Mouse (Mus musculus) embryonic facial prominence, embryonic 10.5 days (tissue): ENCODE measurements around the gene Nes. TPM values are rescaled to one million over a fixed set of nuclear protein-coding genes. Genes with fewer than 3 reads are reported as not detected.

Experiments used
- DNase-seq: peaks from one replicate; pipeline ENCODE4 v3.0.0-alpha.2; 2017; ENCODE audit warnings: low spot score
- H3K27ac ChIP-seq: fragments of 300-500 bp; sonication (generic); replicated peaks from 2 replicates; pipeline ENCODE4 v1.5.1; 2016; ENCODE audit warnings: mild to moderate bottlenecking
- H3K27me3 ChIP-seq: fragments of 300-500 bp; sonication (generic); replicated peaks from 2 replicates; pipeline ENCODE4 v1.6.1; 2016; ENCODE audit warnings: low read depth, mild to moderate bottlenecking; ENCODE audit not compliant: poor library complexity, severe bottlenecking
- H3K36me3 ChIP-seq: fragments of 300-500 bp; sonication (generic); replicated peaks from 2 replicates; pipeline ENCODE4 v1.6.1; 2016; ENCODE audit warnings: mild to moderate bottlenecking, moderate library complexity
- H3K4me1 ChIP-seq: fragments of 300-500 bp; sonication (generic); 2 replicates; pipeline ENCODE4 v1.6.1; 2016
- H3K4me3 ChIP-seq: fragments of 300-500 bp; sonication (generic); 2 replicates; pipeline ENCODE4 v1.5.1; 2016; ENCODE audit warnings: mild to moderate bottlenecking, moderate library complexity
- H3K9me3 ChIP-seq: fragments of 300-500 bp; sonication (generic); 2 replicates; pipeline ENCODE4 v1.6.1; 2016; ENCODE audit warnings: mild to moderate bottlenecking
- WGBS: fragments of 180-500 bp; shearing (Covaris S2); methylation state at CpG from one replicate; pipeline ENCODE4 v1.1.7; 2016; 5-methylcytosine and 5-hydroxymethylcytosine counted together
- polyA plus RNA-seq: library from polyadenylated mRNA; unstranded; fragments of >200 nt; fragmentation: Nextera tagmentation; extraction: Ambion mirVana; gene quantifications from 2 replicates; pipeline ENCODE4 v1.2.1, GENCODE M21; 2016

The Nes gene
- polyA plus RNA-seq, 1 experiment from 2014 or later, result 35.3 TPM

DNA sequence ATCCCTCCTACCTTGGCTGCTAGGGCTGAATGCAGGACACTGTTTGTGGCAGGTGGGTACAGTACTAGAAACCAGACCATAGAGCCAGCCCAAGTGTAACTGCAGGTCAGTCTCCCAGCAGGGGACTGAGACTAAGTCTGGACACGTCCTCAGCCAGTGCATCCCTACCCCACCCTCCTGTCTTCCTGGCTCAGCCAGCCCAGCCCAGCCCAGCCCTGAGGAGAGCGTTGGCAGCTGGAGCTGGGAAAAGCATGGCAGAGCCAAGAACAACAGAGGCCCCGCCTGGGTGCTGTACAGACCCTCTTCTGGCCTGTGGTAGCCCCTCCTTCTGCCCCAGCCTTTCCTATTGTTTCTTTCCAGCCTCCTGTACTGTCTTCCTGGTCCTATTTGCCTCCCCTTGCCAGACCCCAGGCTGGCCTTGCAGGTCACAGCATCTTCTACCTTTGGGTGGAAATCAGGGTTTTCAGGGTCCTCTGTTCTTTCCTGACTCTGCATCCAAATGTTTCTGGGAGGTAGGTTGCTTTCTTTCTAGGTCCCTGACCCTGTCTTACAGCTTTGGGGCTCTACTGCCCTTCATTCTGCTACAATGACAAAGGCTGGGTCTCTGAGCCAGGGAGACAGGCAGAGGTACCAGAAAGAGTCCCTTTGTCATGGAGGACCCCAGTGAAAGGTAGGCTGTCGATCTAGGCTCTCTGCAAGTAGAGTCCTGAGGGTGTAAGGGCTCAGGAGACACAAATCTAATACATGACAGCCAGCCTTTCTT, 25.9 kb upstream of the Nes start:
- peak; percentile 37 for DNase-seq
- H3K27ac ChIP-seq, result peak overlapping the region; percentile 96
- H3K36me3 ChIP-seq, result peaks cover 45% of the 10 kb centered on the region
- no peaks in the 10 kb centered on the region for H3K9me3 ChIP-seq
- WGBS, result 20% methylated on average over 4 of the region's 4 CpGs
- H3K4me3 ChIP-seq, result peak overlapping the region; percentile 78
- H3K27me3 ChIP-seq, result no peaks in the 10 kb centered on the region
- peaks cover 61% of the 10 kb centered on the region for H3K4me1 ChIP-seq

DNA sequence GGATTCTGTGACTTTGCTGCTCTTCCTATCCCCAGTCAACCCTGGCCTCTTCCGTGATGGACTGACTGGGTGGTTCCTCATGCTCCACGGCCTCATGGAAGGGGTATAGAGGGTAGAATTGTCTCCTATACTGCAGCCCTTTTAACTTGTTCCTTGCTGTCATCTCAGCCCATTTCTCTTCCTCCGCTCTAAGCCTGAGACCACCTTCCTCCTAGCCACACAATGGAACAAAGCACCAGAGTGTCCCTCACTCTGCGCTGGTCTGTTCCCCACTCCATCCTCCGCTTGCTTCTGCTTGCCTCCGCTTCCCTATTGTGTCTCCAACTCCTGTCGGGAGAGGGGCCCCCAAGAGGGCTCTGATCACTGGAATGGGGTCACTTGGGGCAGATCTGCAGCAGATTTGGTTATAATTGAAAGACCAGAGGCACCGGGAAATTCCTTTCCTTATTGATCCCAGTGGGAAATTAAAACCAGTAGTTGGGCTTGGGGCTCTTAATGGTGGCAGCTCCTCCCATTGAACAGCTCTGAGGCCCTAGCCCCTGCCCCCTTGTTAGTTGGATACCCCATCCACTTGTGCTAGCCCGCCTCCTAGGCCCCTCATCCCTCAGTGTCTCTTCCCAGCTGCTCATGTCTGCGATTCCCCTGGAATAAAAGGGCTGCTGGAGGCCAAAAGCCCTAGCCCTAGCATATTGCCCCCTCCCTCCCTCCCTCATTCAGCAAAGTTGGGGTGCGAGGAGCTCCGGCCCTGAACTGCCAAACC, 24.9 kb upstream of the Nes start:
- no peaks in the 10 kb centered on the region for H3K9me3 ChIP-seq
- H3K27me3 ChIP-seq, result no peaks in the 10 kb centered on the region
- H3K27ac ChIP-seq, result peak overlapping the region; percentile 96
- H3K4me1 ChIP-seq, result peaks cover 70% of the 10 kb centered on the region
- 6% methylated on average over 12 of the region's 12 CpGs for WGBS
- DNase-seq, result peak; percentile 76
- H3K36me3 ChIP-seq, result peaks cover 36% of the 10 kb centered on the region
- peak overlapping the region; percentile 78 for H3K4me3 ChIP-seq

DNA sequence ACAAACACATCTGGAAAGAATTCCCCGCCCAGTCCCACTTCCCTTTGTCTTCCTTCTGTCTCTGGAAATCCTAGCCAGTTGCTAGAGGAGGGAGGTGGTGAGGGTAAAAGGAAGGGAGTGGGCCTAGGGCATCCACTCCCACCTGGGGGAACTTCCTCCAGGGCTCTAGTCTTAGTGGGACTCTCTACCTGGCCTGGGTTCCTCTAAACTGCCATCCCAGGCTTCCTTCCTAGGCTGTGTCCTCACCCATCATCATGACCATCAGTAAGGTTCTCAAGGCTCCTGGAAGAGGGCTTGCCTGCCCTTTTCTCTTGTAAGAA, 24.4 kb upstream of the Nes start:
- WGBS, result 6% methylated on average over 1 of the region's 1 CpGs
- no peaks in the 10 kb centered on the region for H3K27me3 ChIP-seq
- peaks cover 75% of the 10 kb centered on the region for H3K4me1 ChIP-seq
- no peak for DNase-seq
- H3K36me3 ChIP-seq, result peaks cover 36% of the 10 kb centered on the region
- peak overlapping the region; percentile 96 for H3K27ac ChIP-seq
- H3K4me3 ChIP-seq, result peak overlapping the region; percentile 78
- H3K9me3 ChIP-seq, result no peaks in the 10 kb centered on the region

GRCm38 (mm10) chr3:87947056-87947810, 23.6 kb upstream of the Nes start:
- H3K9me3 ChIP-seq, result no peaks in the 10 kb centered on the region
- peaks cover 36% of the 10 kb centered on the region for H3K36me3 ChIP-seq
- 1% methylated on average over 26 of the region's 26 CpGs for WGBS
- H3K4me1 ChIP-seq, result peaks cover 83% of the 10 kb centered on the region
- H3K27me3 ChIP-seq, result no peaks in the 10 kb centered on the region; the same call in 1 of the 2 replicates
- H3K27ac ChIP-seq, result peak overlapping the region; percentile 96
- DNase-seq, result peak; percentile 62
- H3K4me3 ChIP-seq, result peak overlapping the region; percentile 78

GRCm38 (mm10) chr3:87947811-87948199, 23.1 kb upstream of the Nes start:
- H3K27me3 ChIP-seq, result no peaks in the 10 kb centered on the region; the same call in 1 of the 2 replicates
- 0% methylated on average over 17 of the region's 17 CpGs for WGBS
- peak overlapping the region; percentile 78 for H3K4me3 ChIP-seq
- DNase-seq, result peak; percentile 89
- H3K36me3 ChIP-seq, result peaks cover 37% of the 10 kb centered on the region
- peak overlapping the region; percentile 96 for H3K27ac ChIP-seq
- H3K4me1 ChIP-seq, result peaks cover 89% of the 10 kb centered on the region
- H3K9me3 ChIP-seq, result no peaks in the 10 kb centered on the region

- no peaks in the 10 kb centered on the region for H3K9me3 ChIP-seq
- H3K27me3 ChIP-seq, result no peaks in the 10 kb centered on the region; the same call in 1 of the 2 replicates
- peak; percentile 90 for DNase-seq
- WGBS, result under 1% methylated on average over 35 of the region's 35 CpGs
- H3K27ac ChIP-seq, result peak within 1 kb of the TSS; percentile 96
- H3K4me1 ChIP-seq, result peaks cover 96% of the 10 kb centered on the region
- H3K36me3 ChIP-seq, result peaks cover 37% of the 10 kb centered on the region
- H3K4me3 ChIP-seq, result peak within 1 kb of the TSS; percentile 78
Observed at GRCm38 (mm10) chr3:87948378-87949265, 22.3 kb upstream of the Nes start, which contains the start of gene Crabp2. Crabp2 (plus strand) TSS chr3:87948666.

DNA sequence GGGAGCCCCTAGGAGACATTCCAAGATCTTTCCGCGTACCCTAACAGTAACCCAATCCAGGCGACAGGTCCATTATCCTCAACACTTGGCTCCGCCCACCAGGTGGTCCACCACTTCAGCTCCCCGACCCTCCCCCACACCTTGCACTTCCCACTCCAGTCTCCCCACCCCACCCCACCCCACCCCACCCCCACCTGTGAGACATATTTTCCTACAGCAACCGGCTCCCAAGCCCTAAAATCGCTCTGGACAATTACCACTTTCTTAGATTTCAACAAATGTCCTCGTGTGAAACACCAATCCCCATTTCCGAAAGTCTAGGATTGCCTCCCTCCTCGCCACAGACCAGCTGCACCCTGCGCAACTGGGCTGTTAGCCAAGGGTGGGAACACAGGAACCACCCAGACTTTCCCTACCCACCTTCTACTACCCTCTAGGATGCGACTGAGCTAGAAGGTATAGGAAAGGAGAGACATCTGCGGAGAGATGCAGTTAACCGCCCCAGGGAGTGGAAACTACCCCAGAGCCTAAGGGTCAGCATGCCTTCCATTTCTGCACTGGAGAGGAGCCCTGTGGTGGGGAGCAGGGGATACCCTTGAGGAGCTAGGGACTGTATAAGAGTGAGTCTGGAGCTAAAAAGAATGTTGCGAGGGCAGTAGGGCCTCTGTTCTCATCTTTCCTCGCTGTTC, 21.5 kb upstream of the Nes start:
- peak overlapping the region; percentile 96 for H3K27ac ChIP-seq
- H3K36me3 ChIP-seq, result peaks cover 38% of the 10 kb centered on the region
- peaks cover 94% of the 10 kb centered on the region for H3K4me1 ChIP-seq
- DNase-seq, result peak; percentile 78
- no peaks in the 10 kb centered on the region for H3K9me3 ChIP-seq
- H3K4me3 ChIP-seq, result peak overlapping the region; percentile 78
- no peaks in the 10 kb centered on the region; the same call in 1 of the 2 replicates for H3K27me3 ChIP-seq
- WGBS, result under 1% methylated on average over 16 of the region's 16 CpGs

DNA sequence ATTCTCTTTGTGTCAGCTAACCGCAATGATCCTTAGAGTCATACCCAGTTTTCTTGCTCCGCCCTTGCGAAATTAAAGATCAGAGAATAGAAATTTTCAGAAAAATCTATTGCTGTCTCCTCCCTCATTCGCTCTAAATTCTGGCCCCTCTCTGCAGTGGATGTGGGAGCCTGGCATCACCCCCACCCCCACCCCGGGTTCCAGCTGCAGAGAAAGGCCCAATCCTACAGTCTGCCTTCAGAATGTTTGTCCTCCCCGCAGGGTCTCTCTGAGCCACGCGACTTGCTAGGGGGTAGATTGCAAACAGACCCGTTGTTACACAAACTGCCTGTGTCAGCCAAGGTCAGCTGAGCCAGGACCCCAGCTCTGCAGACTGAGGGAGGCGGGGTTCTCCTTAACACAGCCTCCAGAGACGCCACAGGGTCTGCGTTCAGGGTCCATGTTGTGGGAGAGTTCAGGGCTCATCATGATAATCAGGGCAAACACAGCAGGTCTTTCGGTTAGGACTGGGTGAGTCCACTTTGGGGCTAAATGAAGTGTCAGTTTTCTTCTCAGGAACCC, 20.8 kb upstream of the Nes start:
- Histone ChIP-seq H3K36me3 (peaks cover 41% of the 10 kb centered on the region), H3K4me1 (peaks cover 88% of the 10 kb centered on the region), H3K9me3 (no peaks in the 10 kb centered on the region), H3K27me3 (no peaks in the 10 kb centered on the region; the same call in 1 of the 2 replicates), H3K4me3 (peak overlapping the region; percentile 78), H3K27ac (peak overlapping the region; percentile 96)
- peak; percentile 77 for DNase-seq
- 1% methylated on average over 13 of the region's 13 CpGs for WGBS

DNA sequence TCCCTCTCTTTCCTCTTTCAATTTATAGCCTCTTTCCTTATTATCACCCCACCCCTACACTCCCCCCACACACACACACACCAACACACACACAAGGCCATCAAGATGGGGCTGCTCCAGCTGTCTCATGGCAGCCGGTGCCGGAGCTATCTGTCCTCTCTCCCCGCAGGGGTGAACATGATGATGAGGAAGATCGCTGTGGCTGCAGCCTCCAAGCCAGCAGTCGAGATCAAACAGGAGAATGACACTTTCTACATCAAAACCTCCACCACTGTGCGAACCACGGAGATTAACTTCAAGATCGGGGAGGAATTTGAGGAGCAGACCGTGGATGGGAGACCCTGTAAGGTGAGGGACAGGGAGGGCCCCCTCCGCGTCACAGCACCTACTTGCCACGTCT, 18.9 kb upstream of the Nes start:
- H3K27me3 ChIP-seq, result no peaks in the 10 kb centered on the region; the same call in 1 of the 2 replicates
- peak overlapping the region; percentile 78 for H3K4me3 ChIP-seq
- no peaks in the 10 kb centered on the region for H3K9me3 ChIP-seq
- no peak for DNase-seq
- H3K36me3 ChIP-seq, result peaks cover 44% of the 10 kb centered on the region
- H3K4me1 ChIP-seq, result peaks cover 71% of the 10 kb centered on the region
- H3K27ac ChIP-seq, result peak overlapping the region; percentile 74
- WGBS, result 22% methylated on average over 12 of the region's 12 CpGs

GRCm38 (mm10) chr3:87952440-87952839, 18.4 kb upstream of the Nes start:
- 11% methylated on average over 5 of the region's 5 CpGs for WGBS
- no peaks in the 10 kb centered on the region for H3K9me3 ChIP-seq
- H3K27me3 ChIP-seq, result no peaks in the 10 kb centered on the region; the same call in 1 of the 2 replicates
- H3K4me3 ChIP-seq, result peak overlapping the region; percentile 78
- peak; percentile 63 for DNase-seq
- peaks cover 68% of the 10 kb centered on the region for H3K4me1 ChIP-seq
- peaks cover 44% of the 10 kb centered on the region for H3K36me3 ChIP-seq
- H3K27ac ChIP-seq, result peak overlapping the region; percentile 74

DNA sequence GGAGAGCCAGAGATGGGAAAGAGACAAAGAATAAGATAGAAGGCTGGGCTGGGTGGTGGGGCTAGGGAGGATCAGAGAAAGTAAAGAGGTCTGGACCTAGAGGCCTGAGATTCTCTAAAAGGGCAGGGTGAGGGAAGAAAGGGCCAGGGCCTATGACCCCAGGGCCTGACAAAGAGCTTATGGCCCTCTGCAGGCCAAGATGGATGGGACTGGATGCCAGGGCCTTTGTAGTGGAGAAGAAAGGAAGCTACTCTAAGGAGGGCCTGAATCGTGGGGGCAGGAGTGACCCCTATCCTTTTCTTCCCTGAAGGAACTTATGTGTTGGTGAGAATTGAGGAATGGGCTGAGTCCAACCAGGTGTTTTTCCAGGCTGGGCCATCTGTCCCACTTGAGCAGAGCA, 12.8 kb upstream of the Nes start:
- peak overlapping the region; percentile 94 for H3K27ac ChIP-seq
- peaks cover 23% of the 10 kb centered on the region for H3K36me3 ChIP-seq
- DNase-seq, result no peak
- H3K27me3 ChIP-seq, result peaks cover 5% of the 10 kb centered on the region; the same call in 1 of the 2 replicates
- no peaks in the 10 kb centered on the region for H3K9me3 ChIP-seq
- H3K4me3 ChIP-seq, result peak overlapping the region; percentile 61
- peaks cover 50% of the 10 kb centered on the region for H3K4me1 ChIP-seq
- WGBS, result 3% methylated on average over 1 of the region's 1 CpGs
